Mouse (Mus musculus): Measurements from ENCODE around the gene Dazap2.

DNA sequence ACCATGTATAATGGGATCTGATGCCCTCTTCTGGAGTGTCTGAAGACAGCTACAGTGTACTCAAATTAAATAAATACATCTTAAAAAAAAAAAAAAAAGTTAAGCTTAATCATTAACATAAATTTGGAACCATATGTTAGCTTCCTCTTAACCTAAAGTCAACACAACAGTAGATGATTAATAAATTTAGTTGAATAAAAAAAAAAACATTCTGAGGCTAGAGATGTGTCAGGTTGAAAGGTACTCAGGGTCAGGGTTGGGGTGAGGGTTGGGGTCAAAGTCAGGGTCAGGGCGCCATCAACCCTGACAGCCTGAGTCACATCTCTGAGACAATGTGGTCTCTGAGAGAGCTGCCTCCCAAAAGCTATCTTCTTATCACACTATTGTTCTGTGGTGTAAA is 39.1 kb downstream of the Dazap2 start:
- TF ChIP-seq CTCF (IDR thresholded peaks at IDR 0.05; ENCODE audit: borderline replicate concordance, insufficient read depth, low read depth, low read length), result no peak
- no peak for TF ChIP-seq POLR2A (IDR thresholded peaks at IDR 0.05; ENCODE audit: borderline replicate concordance, insufficient read depth, low read length)
